Mouse (Mus musculus) midbrain, embryonic 11.5 days (tissue): ENCODE measurements around the gene Crlf1. TPM values are rescaled to one million over a fixed set of nuclear protein-coding genes. Genes with fewer than 3 reads are reported as not detected.

Experiments used
- ATAC-seq: fragments of 200-750 bp; cut with Nextera tagmentation; 2 replicates; pipeline ENCODE4 v1.8.0; 2017; ENCODE audit warnings: moderate TSS enrichment, moderate library complexity; ENCODE audit not compliant: low FRiP score
- DNase-seq: peaks from one replicate; pipeline ENCODE4 v3.0.0; 2015; ENCODE audit warnings: low spot score; ENCODE audit errors: missing footprints
- H3K27ac ChIP-seq: fragments of 300-500 bp; sonication (generic); 2 replicates; pipeline ENCODE4 v1.5.1; 2014; ENCODE audit warnings: low read depth, low read length
- H3K27me3 ChIP-seq: fragments of 300-500 bp; sonication (generic); 2 replicates; pipeline ENCODE4 v1.6.1; 2014; ENCODE audit warnings: mild to moderate bottlenecking, low read length, moderate library complexity, mixed read lengths; ENCODE audit not compliant: control insufficient read depth, insufficient read depth
- H3K36me3 ChIP-seq: fragments of 300-500 bp; sonication (generic); 2 replicates; pipeline ENCODE4 v1.6.1; 2014; ENCODE audit warnings: mild to moderate bottlenecking, low read length, moderate library complexity, mixed read lengths; ENCODE audit not compliant: control insufficient read depth, insufficient read depth
- H3K4me1 ChIP-seq: fragments of 300-500 bp; sonication (generic); 2 replicates; pipeline ENCODE4 v1.6.1; 2014; ENCODE audit warnings: low read length; ENCODE audit not compliant: control insufficient read depth, insufficient read depth
- H3K4me2 ChIP-seq: fragments of 300-500 bp; sonication (generic); 2 replicates; pipeline ENCODE4 v1.6.1; 2014; ENCODE audit warnings: mild to moderate bottlenecking, moderate library complexity
- H3K4me3 ChIP-seq: fragments of 300-500 bp; sonication (generic); 2 replicates; pipeline ENCODE4 v1.5.1; 2014; ENCODE audit warnings: low read depth, low read length
- H3K9ac ChIP-seq: fragments of 300-500 bp; sonication (generic); 2 replicates; pipeline ENCODE4 v1.6.1; 2014; ENCODE audit warnings: low read length
- H3K9me3 ChIP-seq: fragments of 300-500 bp; sonication (generic); 2 replicates; pipeline ENCODE4 v1.6.1; 2016; ENCODE audit warnings: low read length; ENCODE audit not compliant: control insufficient read depth
- WGBS: fragments of 180-500 bp; shearing (Covaris S2); extraction: QIAGEN DNeasy Blood & Tissue Kit; methylation state at CpG from one replicate; pipeline ENCODE4 v1.1.7; 2014; 5-methylcytosine and 5-hydroxymethylcytosine counted together
- polyA plus RNA-seq: library from polyadenylated mRNA; unstranded; fragments of >200 nt; fragmentation: Nextera tagmentation; extraction: Ambion mirVana; gene quantifications from 2 replicates; pipeline ENCODE4 v1.2.1, GENCODE M21; 2014

Gene Crlf1
- polyA plus RNA-seq, 1 experiment from 2014 or later = 0.23 TPM

- Histone ChIP-seq H3K27me3 (peaks cover 97% of the 10 kb centered on the region), H3K4me3 (no peak overlapping the region; the same call in 1 of the 2 replicates), H3K9ac (no peak overlapping the region), H3K4me2 (peak overlapping the region; percentile 35; the same call in 1 of the 2 replicates), H3K4me1 (peaks cover 36% of the 10 kb centered on the region), H3K27ac (no peak overlapping the region), H3K9me3 (no peaks in the 10 kb centered on the region), H3K36me3 (no peaks in the 10 kb centered on the region)
- ATAC-seq (no peak), DNase-seq (peak; percentile 92)
- 4% methylated on average over 10 of the region's 10 CpGs for WGBS
Observed at GRCm38 (mm10) chr8:70490061-70490879, 2.7 kb upstream of the Crlf1 start.

GRCm38 (mm10) chr8:70490880-70491495, 2.0 kb upstream of the Crlf1 start:
- DNase-seq = peak; percentile 93
- H3K9me3 ChIP-seq = no peaks in the 10 kb centered on the region
- H3K4me2 ChIP-seq = no peak overlapping the region
- no peak for ATAC-seq
- peaks cover 36% of the 10 kb centered on the region for H3K4me1 ChIP-seq
- no peak overlapping the region for H3K4me3 ChIP-seq
- no peak overlapping the region for H3K27ac ChIP-seq
- H3K27me3 ChIP-seq = peaks cover 98% of the 10 kb centered on the region
- H3K36me3 ChIP-seq = no peaks in the 10 kb centered on the region
- H3K9ac ChIP-seq = no peak overlapping the region
- 1% methylated on average over 20 of the region's 20 CpGs for WGBS

- H3K4me3 ChIP-seq = peak overlapping the region; percentile 28; the same call in 1 of the 2 replicates
- peak; percentile 94 for DNase-seq
- no peak overlapping the region for H3K9ac ChIP-seq
- peaks cover 26% of the 10 kb centered on the region for H3K4me1 ChIP-seq
- H3K4me2 ChIP-seq = peak overlapping the region; percentile 39; the same call in 1 of the 2 replicates
- 2% methylated on average over 46 of the region's 47 CpGs for WGBS
- H3K36me3 ChIP-seq = no peaks in the 10 kb centered on the region
- ATAC-seq = no peak
- H3K27ac ChIP-seq = no peak overlapping the region
- peaks cover 95% of the 10 kb centered on the region for H3K27me3 ChIP-seq
- H3K9me3 ChIP-seq = no peaks in the 10 kb centered on the region
Observed at GRCm38 (mm10) chr8:70493692-70494415, 896 bp downstream of the Crlf1 start.

- Histone ChIP-seq H3K27me3 (peaks cover 93% of the 10 kb centered on the region), H3K9ac (no peak overlapping the region), H3K4me2 (no peak overlapping the region), H3K36me3 (no peaks in the 10 kb centered on the region), H3K4me3 (no peak overlapping the region), H3K27ac (no peak overlapping the region), H3K4me1 (peaks cover 20% of the 10 kb centered on the region), H3K9me3 (no peaks in the 10 kb centered on the region)
- WGBS = 1% methylated on average over 28 of the region's 28 CpGs
- no peak for ATAC-seq
- DNase-seq = peak; percentile 94
Observed at GRCm38 (mm10) chr8:70494416-70494945, 1.5 kb downstream of the Crlf1 start.

GRCm38 (mm10) chr8:70495001-70495770, 2.2 kb downstream of the Crlf1 start:
- 3% methylated on average over 17 of the region's 21 CpGs for WGBS
- H3K27ac ChIP-seq = no peak overlapping the region
- no peak overlapping the region for H3K4me3 ChIP-seq
- no peak overlapping the region for H3K4me2 ChIP-seq
- H3K9ac ChIP-seq = no peak overlapping the region
- DNase-seq (peak; percentile 95), ATAC-seq (no peak)
- no peaks in the 10 kb centered on the region for H3K36me3 ChIP-seq
- peaks cover 93% of the 10 kb centered on the region for H3K27me3 ChIP-seq
- peaks cover 17% of the 10 kb centered on the region for H3K4me1 ChIP-seq
- no peaks in the 10 kb centered on the region for H3K9me3 ChIP-seq

GRCm38 (mm10) chr8:70495771-70496062, 2.8 kb downstream of the Crlf1 start:
- Histone ChIP-seq H3K27ac (no peak overlapping the region), H3K9me3 (no peaks in the 10 kb centered on the region), H3K36me3 (no peaks in the 10 kb centered on the region), H3K4me1 (peaks cover 17% of the 10 kb centered on the region), H3K4me3 (no peak overlapping the region), H3K27me3 (peaks cover 93% of the 10 kb centered on the region), H3K9ac (no peak overlapping the region), H3K4me2 (no peak overlapping the region)
- DNase-seq = no peak
- no peak for ATAC-seq
- WGBS = 3% methylated on average over 12 of the region's 12 CpGs

- WGBS = 8% methylated on average over 37 of the region's 39 CpGs
- no peak overlapping the region for H3K9ac ChIP-seq
- no peak overlapping the region for H3K27ac ChIP-seq
- peaks cover 8% of the 10 kb centered on the region for H3K4me1 ChIP-seq
- peak overlapping the region; percentile 25 for H3K4me2 ChIP-seq
- no peak overlapping the region for H3K4me3 ChIP-seq
- peak; percentile 79 for DNase-seq
- no peak for ATAC-seq
- peaks cover 77% of the 10 kb centered on the region for H3K27me3 ChIP-seq
- H3K36me3 ChIP-seq = no peaks in the 10 kb centered on the region
- H3K9me3 ChIP-seq = no peaks in the 10 kb centered on the region
Observed at GRCm38 (mm10) chr8:70500386-70501301, 7.7 kb downstream of the Crlf1 start.
